Mouse (Mus musculus) ES-E14 (cell line): ENCODE results near the gene Suv39h2.

Source experiments
- CHD2 ChIP-seq: IDR thresholded peaks from 2 replicates; pipeline ENCODE4 v1.6.1; 2014; ENCODE audit warnings: mild to moderate bottlenecking, low read depth, low read length, inconsistent platforms
- ZC3H11A ChIP-seq: IDR thresholded peaks from 2 replicates; pipeline ENCODE4 v1.6.1; 2012; ENCODE audit warnings: low read depth, mild to moderate bottlenecking, inconsistent platforms, low read length, borderline replicate concordance
- ZNF384 ChIP-seq: IDR thresholded peaks from 2 replicates; pipeline ENCODE4 v1.6.1; 2012; ENCODE audit warnings: low read depth, low read length, inconsistent platforms

GRCm38 (mm10) chr2:3480239-3480638 lies 5.4 kb upstream of the Suv39h2 start:
- TF ChIP-seq CHD2 (no peak), ZNF384 (no peak), ZC3H11A (no peak)
